Mouse (Mus musculus): ENCODE data around the gene Odf3l1. TPM values are rescaled to one million over a fixed set of nuclear protein-coding genes. Genes with fewer than 3 reads are reported as not detected.

Odf3l1 gene
- total RNA-seq, 2 experiments from 2014 or later = not detected

DNA sequence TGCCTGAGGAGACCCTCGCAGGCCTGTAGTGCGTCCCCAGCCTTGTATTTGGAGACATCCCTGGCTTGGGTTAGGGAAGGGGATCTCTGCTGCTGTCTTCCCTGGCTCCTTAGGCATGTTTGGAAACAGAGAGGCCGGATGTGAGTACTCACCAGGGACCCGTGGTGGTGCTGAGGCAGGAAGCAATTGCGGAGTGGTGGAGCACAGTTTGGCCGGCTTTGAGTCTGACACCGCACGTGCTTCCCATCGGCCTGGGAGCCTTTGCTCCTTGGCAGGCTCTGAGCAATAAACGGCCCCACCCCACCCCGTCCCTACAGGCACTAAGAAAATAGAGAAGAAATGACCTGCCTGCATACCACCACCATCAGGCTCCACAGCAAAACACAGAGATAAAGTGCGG lies 18.3 kb upstream of the Odf3l1 start:
- intact Hi-C loops (cut with DNase I) = no loop called here
- peak; percentile 49 to 62 for DNase-seq

DNA sequence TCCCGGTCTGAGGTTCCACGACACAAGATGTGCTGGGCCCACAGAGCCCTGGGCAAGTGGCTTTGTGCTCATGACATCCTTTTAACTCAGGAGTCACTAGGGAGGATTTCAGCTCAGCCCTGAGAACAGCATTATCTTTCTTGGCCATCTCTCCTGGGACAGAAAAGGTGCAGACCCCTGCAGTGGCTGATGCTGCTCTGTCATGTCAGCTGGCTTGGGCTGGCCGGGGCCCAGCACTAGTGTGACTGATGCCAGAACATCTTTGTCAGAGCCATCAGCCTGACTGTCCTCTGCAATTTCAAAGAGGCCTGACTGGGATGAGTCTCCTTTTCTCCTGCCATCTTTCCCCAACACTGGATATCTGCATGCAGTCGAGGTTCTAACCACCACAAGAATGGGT lies 17.8 kb upstream of the Odf3l1 start:
- no peak for DNase-seq
- intact Hi-C loops (cut with DNase I) = no loop called here

DNA sequence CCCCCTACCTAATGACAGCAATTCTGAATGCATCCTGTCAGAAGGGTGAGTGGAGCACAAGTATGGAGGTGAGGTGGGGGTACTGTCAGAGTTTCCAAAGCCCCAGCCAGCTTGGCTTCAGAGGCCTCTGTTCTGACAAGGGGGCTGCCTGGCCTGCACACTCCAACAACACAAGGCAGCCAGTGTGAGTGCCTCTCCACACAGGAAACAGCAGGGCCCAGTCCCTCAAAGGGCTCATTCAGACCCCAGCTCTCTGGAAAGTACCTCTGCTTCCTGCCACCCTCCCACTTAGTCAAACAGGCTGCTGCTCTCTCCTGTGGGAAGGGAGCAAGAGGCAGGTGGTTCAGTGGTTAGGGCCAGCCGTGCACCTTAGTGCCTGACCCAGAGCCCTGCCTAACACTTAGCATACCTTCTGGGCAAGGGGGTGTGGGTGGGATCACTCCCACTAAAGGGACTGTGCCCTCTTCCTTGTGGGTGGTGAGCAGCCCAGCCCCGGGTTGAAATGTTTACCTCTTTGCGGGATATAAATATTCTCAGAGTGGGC lies 17.1 kb upstream of the Odf3l1 start:
- DNase-seq = no peak

DNA sequence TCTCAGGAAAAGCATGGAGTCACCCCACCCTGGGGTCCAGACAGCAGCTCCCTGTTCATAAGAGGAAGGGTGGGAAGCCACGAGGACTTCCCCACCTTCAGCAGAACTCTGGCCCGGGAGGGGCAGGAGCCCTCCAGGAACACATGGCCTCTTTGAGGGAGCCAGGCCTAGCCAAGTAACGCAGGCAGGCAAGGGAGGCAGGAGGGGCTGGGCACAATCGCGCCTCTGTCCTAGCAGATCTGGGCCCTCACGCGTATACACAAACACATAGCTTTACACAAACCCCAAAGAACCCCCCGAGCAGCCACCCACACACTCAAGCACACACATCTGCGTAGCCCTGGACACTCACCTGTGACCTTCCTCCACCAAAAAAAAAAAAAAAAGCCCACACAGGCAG lies 16.3 kb upstream of the Odf3l1 start:
- DNase-seq = no peak
- intact Hi-C loops (cut with DNase I) = no loop called here

More for the DNA sequence above, 17.1 kb upstream of the Odf3l1 start:
- intact Hi-C loops (cut with DNase I) = no loop called here

DNA sequence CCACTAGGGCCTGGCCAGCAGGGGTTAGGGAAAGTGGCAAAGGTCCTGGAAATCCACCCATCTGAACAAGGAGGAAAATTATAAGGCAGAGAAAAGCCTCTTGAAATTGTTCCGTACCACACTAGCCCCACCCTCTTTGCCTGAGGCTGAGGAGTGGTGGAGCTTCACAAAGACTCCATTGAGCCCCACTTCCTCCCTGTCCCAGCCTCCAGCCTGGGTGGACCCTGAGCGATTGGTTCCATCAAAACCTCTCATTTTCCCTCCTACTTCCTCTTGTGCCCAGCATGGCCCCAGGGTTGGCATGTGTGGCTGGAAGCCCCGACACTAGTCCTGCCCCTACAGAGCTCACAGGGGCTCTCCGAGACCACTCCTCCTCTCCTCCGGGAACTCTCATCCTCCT lies 12.8 kb upstream of the Odf3l1 start:
- no peak for DNase-seq
- intact Hi-C loops (cut with DNase I) = no loop called here

DNA sequence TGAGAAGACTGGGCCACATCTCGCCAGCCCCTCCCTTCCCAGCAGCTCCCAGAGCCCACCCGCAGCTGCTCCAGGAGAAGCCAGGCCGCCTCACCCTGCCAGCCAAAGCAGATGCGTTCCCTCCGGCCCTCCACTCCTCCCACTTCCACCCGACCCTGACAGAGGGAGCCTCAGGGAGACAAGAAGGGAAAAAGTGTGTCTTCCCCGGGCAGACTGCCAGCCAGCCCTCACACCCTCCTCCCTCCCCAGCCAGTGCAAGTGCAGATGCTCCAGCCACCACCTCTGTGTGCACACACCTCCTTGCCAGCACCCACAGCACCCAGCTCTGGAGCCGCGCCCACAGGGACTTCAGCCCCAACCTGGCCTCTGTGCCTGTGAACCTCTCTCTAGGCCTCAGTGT lies 12.3 kb upstream of the Odf3l1 start:
- intact Hi-C loops (cut with DNase I) = no loop called here
- peak in 1 of 2 experiments; percentile 42 for DNase-seq

DNA sequence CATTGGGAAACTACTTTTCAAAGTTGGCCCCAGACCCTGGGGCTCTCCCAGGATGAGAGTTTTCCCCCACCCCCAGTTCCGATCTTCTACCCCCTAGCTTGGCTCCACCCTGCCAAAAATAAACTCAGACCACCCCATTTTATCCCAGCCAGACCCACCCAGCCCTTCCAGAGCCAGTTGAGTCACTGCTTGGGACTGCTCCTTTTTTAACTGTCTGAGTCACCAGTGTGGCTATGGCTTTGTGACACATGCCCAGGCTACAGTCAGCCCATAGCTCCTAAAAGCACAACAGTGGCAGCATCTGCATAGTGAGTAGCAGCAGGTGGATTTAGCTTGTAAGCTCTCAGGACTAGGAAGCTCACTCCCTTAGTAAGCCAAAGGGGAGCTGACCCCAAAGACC lies 8.6 kb upstream of the Odf3l1 start:
- intact Hi-C loops (cut with DNase I) = no loop called here
- DNase-seq = no peak

DNA sequence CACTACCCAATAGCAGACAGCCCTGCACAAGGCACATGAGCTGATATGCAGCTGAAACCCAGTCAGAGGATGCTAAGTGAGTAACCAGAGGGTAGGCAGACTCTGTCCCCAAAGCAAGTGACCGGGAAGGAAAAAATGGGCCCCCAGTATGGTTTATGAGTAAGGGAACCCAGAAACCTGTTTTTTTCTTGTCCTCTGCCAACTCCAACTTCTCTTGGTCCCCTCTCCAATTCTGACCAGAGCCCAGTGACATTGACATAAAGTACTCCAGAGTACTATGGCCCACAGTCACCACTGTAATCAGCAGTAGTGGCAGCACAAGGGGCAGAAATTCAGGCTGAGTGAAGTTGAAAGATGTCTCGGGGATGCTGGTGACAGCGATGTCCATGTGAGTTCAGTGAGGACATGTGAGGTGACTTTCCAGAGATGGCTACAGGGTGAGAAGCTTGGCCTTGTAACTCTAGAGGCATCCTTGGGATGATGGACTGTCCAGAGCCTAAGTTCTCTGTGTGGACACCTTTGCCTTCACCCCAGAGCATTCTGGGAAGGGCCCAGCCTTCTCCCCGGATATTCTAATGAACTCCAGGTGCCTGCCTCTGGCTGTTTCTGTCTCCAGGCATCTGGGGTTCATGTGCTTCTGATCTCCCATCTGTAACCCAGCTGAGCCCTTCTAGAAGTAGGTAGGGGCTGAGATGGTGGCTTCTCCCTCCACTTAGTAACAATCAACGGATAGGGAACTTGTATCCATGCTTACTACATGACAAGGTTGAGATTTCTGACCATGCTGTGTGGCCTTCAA lies 7.8 kb upstream of the Odf3l1 start:
- DNase-seq = no peak
- intact Hi-C loops (cut with DNase I) = no loop called here

DNA sequence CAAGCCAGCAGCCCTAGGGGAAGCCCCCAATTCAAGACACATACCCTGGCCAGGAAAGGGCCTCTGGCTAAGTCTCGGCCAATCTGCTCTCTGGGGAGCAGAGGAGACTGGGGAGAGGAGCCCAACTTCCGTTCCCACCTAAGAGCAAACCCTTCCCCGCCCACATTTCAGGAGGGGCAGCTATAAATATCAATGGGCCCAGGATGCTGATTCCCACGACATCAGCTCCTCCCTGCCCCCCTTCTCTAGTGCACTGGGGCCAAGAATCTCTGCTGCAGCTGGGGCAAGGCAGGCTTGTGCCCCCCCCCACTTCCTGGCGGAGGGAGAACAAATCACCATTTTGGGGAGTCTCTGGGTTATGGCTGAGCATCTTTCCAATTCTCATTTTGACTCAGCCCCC lies 6.7 kb upstream of the Odf3l1 start:
- intact Hi-C loops (cut with DNase I) = no loop called here
- DNase-seq = peak in 1 of 2 experiments; percentile 61

DNA sequence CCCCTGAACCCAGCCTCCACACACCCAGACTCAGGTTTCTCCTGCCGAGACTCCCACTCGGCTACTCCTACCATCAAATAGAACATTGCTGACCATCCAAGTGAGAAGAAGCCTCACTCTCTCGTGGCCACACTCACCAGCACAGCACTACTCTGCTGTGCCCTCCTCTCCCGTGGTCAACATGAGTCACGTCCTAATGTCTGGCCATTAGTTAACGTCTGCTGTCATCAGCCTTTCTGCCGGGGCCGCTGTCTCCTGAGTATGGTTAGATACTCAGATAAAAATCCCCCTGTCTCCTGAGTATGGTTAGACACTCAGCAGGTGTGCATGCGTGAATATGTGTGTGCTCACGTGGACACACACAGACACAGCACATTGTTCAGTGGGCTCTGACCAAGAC lies 6.3 kb upstream of the Odf3l1 start:
- intact Hi-C loops (cut with DNase I) = no loop called here
- no peak for DNase-seq

DNA sequence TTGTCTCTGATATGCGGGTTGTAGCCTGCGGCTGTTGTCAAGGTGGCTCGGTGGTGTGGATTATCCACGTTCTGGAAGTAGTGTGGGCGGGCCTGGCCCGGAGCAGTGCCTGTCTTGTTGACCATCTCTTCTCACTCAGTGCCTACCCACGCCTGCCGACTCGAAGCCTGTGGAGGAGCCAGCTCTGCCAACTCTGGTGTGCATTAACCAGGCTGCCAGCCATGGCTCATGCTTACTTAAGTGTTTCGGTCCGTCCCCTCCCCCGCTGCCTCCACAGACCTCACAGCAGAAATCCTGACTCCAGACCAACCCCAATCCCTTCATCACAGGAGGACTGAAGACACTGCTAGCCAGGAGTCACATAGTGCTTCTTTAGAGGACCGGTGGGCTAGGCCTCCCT lies 5.1 kb upstream of the Odf3l1 start:
- intact Hi-C loops (cut with DNase I) = no loop called here
- no peak for DNase-seq

DNA sequence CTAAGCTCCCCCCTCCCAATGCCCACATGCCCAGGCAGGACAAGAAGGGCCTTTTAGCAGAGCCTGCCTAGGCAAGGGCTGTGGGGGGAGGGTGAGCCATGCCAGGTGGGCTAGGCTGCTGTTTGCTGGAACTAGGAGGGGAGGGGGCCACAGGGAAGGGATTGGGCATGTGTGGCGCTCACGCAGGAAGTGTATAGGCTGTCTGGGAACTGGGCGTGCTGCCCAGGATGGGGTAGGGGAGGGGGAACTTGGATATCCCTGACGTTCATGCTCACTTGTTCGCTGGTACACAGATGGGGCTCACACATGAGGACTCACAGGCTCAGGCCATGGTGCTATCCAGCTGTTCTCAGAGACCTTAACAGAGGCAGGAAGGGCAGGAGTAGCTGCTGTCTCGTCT lies 3.8 kb upstream of the Odf3l1 start:
- intact Hi-C loops (cut with DNase I) = no loop called here
- no peak for DNase-seq

DNA sequence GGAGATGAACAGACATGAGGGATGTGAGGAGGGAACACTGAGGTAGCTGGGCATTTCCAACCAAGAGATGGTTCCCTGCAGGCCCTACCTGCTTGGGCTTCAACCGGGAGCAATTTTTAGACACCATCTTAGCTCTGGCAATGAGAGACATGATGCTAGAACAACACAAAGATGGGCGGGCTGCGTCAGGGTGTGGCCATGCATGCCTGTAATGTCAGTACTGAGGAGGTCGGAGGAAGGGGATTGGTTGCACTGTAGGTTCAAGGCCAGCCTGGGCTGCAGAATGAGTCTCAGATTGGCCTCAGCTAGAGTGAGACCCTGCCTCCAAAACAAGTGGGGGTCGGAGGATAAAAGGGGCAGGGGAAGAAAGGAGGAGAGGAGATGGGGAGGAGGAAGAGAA lies 2.0 kb upstream of the Odf3l1 start:
- intact Hi-C loops (cut with DNase I) = no loop called here
- DNase-seq = no peak

DNA sequence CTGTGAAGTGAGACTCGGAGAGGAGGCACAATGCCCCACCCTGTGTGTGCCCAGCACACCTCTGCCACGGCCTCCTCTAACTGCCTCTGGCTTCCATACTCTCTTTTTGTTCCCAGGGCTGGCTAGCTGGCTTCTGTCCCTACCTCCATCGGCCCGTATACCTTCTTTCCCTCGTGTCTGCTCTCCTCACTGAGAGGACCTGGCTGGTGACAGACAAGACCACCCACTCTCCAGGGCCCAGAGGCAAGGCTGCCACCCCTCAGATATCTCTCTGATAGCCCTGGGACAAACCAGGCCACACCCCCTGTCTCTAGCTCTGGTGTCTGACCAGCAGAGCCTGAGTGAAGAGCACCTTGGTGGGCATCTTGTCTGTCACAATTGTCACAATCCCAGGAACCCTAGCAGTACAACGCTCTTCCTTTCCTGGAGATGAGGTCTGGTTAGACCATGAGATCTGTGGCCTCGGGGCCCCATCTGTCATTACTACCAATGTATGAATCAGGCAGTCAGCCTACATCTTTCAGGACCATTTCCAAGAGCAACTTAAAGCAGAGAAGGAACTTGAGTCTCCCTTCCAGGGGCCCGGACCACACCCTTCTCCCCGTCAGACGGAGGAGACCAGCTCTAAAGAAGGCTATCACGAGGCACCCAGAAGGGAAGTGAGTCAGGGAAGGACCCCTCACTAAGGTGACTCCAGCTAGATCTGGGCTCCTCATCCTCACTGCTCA lies 1.4 kb upstream of the Odf3l1 start:
- DNase-seq = no peak
- intact Hi-C loops (cut with DNase I) = no loop called here

DNA sequence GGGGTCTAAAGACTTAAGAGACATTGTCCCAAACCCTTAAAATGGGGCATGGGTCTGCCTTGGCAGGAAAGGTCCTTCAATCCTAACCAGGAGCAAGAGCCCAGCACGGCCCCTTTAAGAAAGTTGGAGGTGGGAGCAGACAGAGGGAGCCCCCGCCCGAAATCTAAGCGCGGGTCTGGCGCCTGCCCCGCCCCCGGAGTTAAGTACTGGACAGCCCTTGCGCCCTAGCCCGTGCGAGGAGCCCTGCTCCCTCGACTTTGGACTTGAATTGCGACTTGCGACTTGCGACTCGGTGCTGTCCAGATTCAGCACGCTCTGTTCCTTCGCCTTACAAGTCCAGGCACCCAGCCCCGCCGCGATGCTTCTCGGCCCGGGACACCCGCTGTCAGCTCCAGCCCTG lies 353 bp upstream of the Odf3l1 start, which contains the start of gene Cspg4:
Gene Cspg4, plus strand, starts transcription at position 202 of the 400 bp plus-strand sequence.
- intact Hi-C loops (cut with DNase I) = no loop called here
- DNase-seq = peak; percentile 57 to 73

DNA sequence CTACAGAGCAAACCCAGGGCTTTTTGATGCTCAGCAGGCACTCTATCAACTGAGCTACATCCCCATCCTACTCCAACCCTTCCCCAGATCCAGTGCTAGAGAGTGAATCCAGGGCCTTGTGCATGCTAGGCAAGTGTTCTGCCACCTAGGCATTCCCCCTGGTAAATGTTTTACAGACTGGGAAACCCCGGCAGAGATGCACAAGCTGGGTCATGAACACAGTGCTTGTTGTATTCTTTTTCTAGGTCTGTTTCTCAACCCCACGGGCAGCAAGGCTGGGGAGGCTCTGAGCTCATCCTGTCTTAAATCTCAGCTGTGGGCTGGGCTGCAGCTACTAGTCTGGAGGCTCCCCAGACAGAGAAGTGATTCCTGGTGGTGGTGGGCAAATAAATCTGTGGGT lies 1.6 kb downstream of the Odf3l1 start:
- no peak for DNase-seq

DNA sequence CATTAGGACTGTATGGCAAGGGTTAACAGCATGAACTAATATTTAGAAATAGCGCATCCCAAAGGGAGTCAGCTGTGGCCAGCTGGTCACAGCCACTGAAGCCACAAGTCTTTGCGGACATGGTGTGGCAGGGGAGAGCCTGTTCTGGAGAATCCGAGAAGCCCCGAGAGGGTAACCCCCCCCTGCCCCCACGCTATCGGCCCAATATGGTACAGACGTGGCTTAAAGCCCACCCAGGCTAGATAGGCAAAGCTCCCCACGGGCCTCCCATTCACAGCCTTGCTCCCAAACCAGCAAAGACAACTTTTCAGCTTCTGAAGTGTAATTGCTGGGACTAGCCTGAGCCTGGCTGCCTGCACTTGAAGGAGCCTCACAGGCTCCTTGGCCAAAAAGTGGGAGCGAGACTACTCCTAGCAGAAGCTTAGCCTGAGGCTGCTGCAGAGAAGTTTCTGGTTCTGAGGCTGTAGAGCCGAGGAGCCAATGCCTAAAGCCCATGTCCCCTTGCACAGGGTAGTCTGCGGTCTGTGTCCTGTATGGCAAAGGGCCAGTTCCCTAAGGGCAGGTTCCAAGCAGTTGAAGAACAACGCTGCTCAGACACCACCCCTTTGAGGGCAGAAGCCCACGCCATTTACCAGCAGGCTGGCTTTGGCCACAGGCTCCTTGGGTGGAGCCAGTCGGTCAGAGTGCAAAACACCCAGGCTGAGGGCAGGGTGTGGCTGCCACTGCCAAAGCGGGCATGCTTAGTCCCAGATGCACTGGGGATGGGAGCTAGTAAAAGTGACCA lies 3.8 kb downstream of the Odf3l1 start:
- no peak for DNase-seq
- intact Hi-C loops (cut with DNase I) = no loop called here

More for the DNA sequence above, 1.6 kb downstream of the Odf3l1 start:
- intact Hi-C loops (cut with DNase I) = no loop called here

DNA sequence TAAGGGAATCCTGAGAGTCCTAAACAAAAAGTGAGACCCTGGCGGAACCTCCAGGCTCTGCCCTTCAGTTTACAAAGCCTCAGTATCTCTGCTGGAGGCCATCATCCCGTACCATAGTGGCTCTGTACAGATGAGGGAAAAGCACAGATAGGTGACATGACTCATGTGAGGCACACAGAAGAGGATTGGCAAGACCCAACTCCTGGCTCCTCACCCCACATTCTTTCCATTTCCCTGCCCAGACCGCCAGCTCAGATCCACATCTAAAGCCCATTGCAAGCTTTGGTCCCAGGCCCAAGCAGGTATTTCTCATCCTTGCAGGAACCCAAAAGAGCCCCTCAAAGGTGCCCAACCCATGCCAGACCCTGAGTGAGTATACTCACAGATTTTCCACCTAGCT lies 4.4 kb downstream of the Odf3l1 start:
- intact Hi-C loops (cut with DNase I) = no loop called here

DNA sequence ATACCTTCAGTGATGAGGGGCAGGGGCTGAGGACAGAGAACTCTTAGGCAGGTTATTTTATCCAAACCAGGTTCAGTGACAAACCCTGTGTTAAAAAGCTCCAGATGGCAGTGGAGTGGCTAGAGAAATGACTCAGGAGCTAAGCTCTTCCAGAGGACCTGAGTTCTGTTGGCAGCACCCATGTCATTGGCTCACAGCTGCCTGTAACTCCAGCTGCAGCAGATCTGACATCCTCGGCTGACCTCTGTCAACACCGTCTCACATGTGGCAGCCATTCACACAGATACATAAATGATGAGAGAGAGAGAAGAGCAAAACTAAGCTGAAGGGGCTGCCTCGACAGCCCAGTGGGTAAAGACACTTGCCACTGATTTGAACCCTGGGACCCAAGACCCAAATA lies 7.0 kb downstream of the Odf3l1 start:
- no peak for DNase-seq
- intact Hi-C loops (cut with DNase I) = no loop called here

More for the DNA sequence above, 4.4 kb downstream of the Odf3l1 start:
- DNase-seq = no peak

DNA sequence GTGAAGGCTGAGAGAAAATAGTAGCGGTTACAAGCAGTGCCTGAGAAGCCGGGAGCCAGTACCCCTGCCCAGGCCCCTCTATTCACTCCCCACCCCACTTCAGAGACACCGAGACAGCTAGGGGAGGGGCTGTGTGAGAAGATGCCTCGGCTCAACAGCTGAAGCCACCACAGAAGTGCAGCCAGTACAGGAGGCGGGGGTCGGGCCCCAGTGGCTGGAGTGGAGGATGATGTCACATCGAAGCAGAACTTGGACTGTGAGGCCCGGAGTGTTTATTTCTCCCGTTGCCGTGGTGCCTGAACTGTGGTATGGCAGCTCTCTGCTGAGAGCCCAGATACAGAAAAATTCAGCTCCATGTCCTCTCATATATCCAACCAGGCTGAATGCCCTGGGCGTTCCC lies 12.7 kb downstream of the Odf3l1 start:
- intact Hi-C loops (cut with DNase I) = no loop called here
- DNase-seq = peak; percentile 28 to 50

DNA sequence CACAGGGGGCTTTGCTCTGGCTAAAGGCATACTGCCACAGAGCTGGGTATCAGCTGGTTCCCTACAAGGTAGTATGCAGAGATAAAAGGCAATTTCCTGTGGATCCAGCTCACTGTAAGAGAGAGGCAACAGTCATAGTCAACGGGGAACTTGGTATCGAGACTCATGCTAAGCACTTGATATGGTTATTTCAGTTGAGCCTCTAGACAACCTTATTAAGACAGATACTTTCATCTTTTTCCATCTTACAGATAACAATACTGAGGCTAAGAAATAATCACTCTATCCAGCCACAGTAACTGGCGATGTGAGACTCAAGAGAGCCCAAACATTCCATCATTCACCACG lies 13.6 kb downstream of the Odf3l1 start:
- DNase-seq = no peak
- intact Hi-C loops (cut with DNase I) = no loop called here

Data from gastrocnemius, postnatal 36 days (tissue).